Mouse (Mus musculus) liver, embryonic 16.5 days (tissue): Measurements from ENCODE around the gene Syt13. TPM values are rescaled to one million over a fixed set of nuclear protein-coding genes. Genes with fewer than 3 reads are reported as not detected.

ENCODE experiments used
- ATAC-seq: fragments of 200-750 bp; cut with Nextera tagmentation; 2 replicates; pipeline ENCODE4 v1.8.0; 2017; ENCODE audit warnings: low read depth, mild to moderate bottlenecking, moderate number of reproducible peaks, moderate library complexity
- H3K27ac ChIP-seq: fragments of 300-500 bp; sonication (generic); 2 replicates; pipeline ENCODE4 v1.5.1; 2014; ENCODE audit warnings: mild to moderate bottlenecking, low read length
- H3K27me3 ChIP-seq: fragments of 300-500 bp; sonication (generic); 2 replicates; pipeline ENCODE4 v1.6.1; 2014; ENCODE audit warnings: low read depth, low read length, mixed read lengths; ENCODE audit not compliant: control insufficient read depth, insufficient read depth
- H3K36me3 ChIP-seq: fragments of 300-500 bp; sonication (generic); 2 replicates; pipeline ENCODE4 v1.6.1; 2014; ENCODE audit warnings: mild to moderate bottlenecking; ENCODE audit not compliant: control insufficient read depth, insufficient read depth
- H3K4me1 ChIP-seq: fragments of 300-500 bp; sonication (generic); 2 replicates; pipeline ENCODE4 v1.6.1; 2014; ENCODE audit warnings: low read depth, low read length, mixed read lengths; ENCODE audit not compliant: control insufficient read depth
- H3K4me2 ChIP-seq: fragments of 300-500 bp; sonication (generic); 2 replicates; pipeline ENCODE4 v1.6.1; 2014; ENCODE audit warnings: low read depth, low read length, mixed read lengths
- H3K4me3 ChIP-seq: fragments of 300-500 bp; sonication (generic); 2 replicates; pipeline ENCODE4 v1.5.1; 2014; ENCODE audit warnings: low read depth, mild to moderate bottlenecking, low read length
- H3K9ac ChIP-seq: fragments of 300-500 bp; sonication (generic); 2 replicates; pipeline ENCODE4 v1.6.1; 2014; ENCODE audit warnings: low read depth, low read length
- H3K9me3 ChIP-seq: fragments of 300-500 bp; sonication (generic); replicated peaks from 2 replicates; pipeline ENCODE4 v1.6.1; 2016; ENCODE audit warnings: low read length; ENCODE audit not compliant: control insufficient read depth
- WGBS: fragments of 180-500 bp; shearing (Covaris S2); extraction: QIAGEN DNeasy Blood & Tissue Kit; methylation state at CpG from one replicate; pipeline ENCODE4 v1.1.7; 2014; ENCODE audit not compliant: insufficient replicate concordance; 5-methylcytosine and 5-hydroxymethylcytosine counted together
- polyA plus RNA-seq: library from polyadenylated mRNA; unstranded; fragments of >200 nt; fragmentation: Nextera tagmentation; extraction: Ambion mirVana; gene quantifications from 2 replicates; pipeline ENCODE4 v1.2.1, GENCODE M21; 2015

Gene Syt13
- polyA plus RNA-seq, 1 experiment from 2014 or later = 0.14 TPM

- peak; percentile 90 for ATAC-seq
- 20% methylated on average over 4 of the region's 4 CpGs for WGBS
Measured at GRCm38 (mm10) chr2:92983273-92983620, 68.3 kb downstream of the Syt13 start.

DNA sequence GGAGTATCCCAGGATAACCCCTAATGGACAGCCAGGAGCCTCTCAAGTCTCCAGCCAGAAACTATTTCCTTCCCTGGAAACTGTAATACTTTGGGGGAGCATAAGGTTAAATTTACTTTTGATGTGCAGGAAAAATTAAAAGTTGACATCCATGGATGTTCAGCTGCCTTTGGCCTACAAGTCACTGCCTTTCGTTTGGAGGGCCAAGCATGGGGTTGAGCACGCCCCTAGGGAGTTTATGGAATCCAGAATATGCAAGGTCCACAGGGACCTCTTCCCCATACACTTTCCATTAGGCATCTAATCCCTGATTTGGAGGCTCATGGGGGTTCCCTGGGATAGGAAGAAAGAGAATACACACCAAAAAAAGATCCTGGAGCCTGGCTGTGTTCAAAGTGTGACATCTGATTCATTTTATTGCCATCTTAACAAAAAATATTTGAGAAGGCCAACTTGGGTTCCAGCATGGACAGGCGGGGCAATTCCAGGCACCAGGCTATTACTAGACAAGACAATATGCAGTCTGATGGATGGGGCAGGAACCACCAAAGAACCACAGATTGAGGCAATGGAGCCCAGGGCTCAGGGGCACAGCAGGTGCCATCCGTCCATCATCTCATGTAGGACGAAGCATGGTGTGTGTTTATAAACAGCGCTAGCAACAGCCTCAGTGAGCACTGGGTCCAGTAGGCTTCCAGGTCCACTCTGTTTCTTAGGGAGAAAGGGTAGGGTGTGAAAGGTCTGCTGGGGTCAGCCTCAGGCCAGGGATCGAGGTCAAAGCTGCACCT, 69.6 kb downstream of the Syt13 start:
- Histone ChIP-seq H3K27me3 (no peaks in the 10 kb centered on the region), H3K9ac (no peak overlapping the region), H3K4me3 (no peak overlapping the region), H3K36me3 (no peaks in the 10 kb centered on the region), H3K4me1 (peaks cover 38% of the 10 kb centered on the region), H3K4me2 (no peak overlapping the region), H3K27ac (no peak overlapping the region), H3K9me3 (no peaks in the 10 kb centered on the region)
- no peak for ATAC-seq
- WGBS = 88% methylated on average over 7 of the region's 7 CpGs

More at GRCm38 (mm10) chr2:92983273-92983620, 68.3 kb downstream of the Syt13 start:
- Histone ChIP-seq H3K4me1 (peaks cover 38% of the 10 kb centered on the region), H3K27me3 (no peaks in the 10 kb centered on the region), H3K9me3 (no peaks in the 10 kb centered on the region), H3K4me3 (no peak overlapping the region), H3K36me3 (no peaks in the 10 kb centered on the region), H3K4me2 (peak overlapping the region; percentile 40), H3K27ac (peak overlapping the region; percentile 65), H3K9ac (0 out of 2 replicates have a peak overlapping the region, but pooled peaks have one; percentile 20)

DNA sequence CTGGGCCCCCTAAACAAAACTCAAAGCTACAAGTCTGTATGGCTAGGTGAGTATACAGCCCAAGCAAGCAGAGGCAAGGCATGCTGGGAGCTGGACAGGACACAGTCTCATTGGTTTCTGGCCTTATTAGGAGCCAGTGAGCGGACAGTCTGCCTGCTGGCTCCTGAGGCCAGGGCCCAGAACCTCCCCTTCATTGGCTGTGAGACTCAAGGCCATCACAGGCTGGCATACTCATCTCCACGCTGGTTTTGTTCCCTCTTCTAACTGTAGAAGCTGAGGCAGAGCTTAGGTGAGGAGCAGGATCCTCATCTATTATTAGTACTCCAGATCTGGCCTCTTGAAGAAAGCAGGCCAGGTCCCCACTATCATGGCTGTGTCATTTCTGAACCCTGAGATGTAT, 70.3 kb downstream of the Syt13 start:
- ATAC-seq = no peak
- Histone ChIP-seq H3K36me3 (no peaks in the 10 kb centered on the region), H3K4me3 (no peak overlapping the region), H3K4me1 (peaks cover 38% of the 10 kb centered on the region), H3K9ac (no peak overlapping the region), H3K9me3 (no peaks in the 10 kb centered on the region), H3K27ac (no peak overlapping the region), H3K27me3 (no peaks in the 10 kb centered on the region), H3K4me2 (no peak overlapping the region)
- WGBS = 72% methylated on average over 2 of the region's 2 CpGs

DNA sequence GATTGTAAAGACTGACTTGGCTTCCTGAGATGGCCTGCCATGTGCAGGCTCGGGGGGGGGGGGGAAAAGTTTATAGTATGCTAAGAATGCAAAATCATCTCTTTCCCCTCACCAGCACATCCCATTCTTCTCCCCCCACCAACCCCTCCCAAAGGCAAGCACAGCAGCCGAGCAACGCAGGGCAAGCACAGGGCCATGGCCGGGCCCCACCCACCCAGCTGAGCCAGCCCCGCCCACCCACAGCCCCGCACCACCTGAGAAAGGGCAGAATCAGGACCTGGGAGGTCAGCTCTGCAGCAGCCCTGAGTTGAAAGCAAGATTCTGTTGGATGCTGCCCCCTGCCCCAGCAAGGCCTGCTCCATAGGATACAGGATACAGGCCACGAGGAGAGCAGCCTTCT, 70.7 kb downstream of the Syt13 start:
- H3K9ac ChIP-seq = no peak overlapping the region
- H3K36me3 ChIP-seq = no peaks in the 10 kb centered on the region
- H3K27ac ChIP-seq = no peak overlapping the region
- H3K27me3 ChIP-seq = no peaks in the 10 kb centered on the region
- H3K4me2 ChIP-seq = no peak overlapping the region
- H3K4me3 ChIP-seq = no peak overlapping the region
- no peaks in the 10 kb centered on the region for H3K9me3 ChIP-seq
- peaks cover 34% of the 10 kb centered on the region for H3K4me1 ChIP-seq
- 26% methylated on average over 7 of the region's 7 CpGs for WGBS
- no peak for ATAC-seq

DNA sequence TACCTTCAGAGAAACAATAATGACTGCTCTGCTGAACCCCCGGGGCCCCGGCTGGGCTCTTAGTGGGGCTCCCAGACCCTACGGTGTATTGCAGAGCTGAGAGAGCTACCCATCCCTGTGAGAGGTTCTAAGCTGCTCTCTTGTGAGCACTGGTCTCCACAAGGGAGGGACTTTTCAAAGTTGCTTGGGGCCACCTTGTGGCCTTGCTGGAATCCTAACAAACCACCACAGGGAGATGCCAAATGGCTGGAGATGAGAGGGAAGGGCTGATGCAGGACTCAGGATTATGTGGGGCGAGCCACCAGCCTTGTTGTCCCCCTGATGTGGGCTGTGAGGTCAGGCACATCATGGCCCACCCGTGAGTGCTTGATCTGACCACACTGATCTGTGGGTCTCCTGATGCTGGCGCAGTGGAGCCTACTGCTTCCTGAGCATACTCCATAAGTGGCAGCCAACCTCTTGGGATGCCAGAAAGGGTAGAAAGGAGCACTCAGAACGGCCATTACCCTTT, 72.3 kb downstream of the Syt13 start:
- Histone ChIP-seq H3K4me1 (peaks cover 32% of the 10 kb centered on the region), H3K27me3 (no peaks in the 10 kb centered on the region), H3K4me2 (no peak overlapping the region), H3K9ac (no peak overlapping the region), H3K36me3 (no peaks in the 10 kb centered on the region), H3K4me3 (no peak overlapping the region), H3K27ac (no peak overlapping the region), H3K9me3 (no peaks in the 10 kb centered on the region)
- WGBS = 75% methylated on average over 7 of the region's 7 CpGs
- no peak for ATAC-seq

- Histone ChIP-seq H3K9me3 (no peaks in the 10 kb centered on the region), H3K4me2 (no peak overlapping the region), H3K4me3 (no peak overlapping the region), H3K4me1 (peaks cover 24% of the 10 kb centered on the region), H3K27ac (no peak overlapping the region), H3K27me3 (no peaks in the 10 kb centered on the region), H3K9ac (no peak overlapping the region), H3K36me3 (no peaks in the 10 kb centered on the region; the same call in 1 of the 2 replicates)
- WGBS = 23% methylated on average over 19 of the region's 19 CpGs
- ATAC-seq = peak; percentile 56
Measured at GRCm38 (mm10) chr2:92987901-92988631, 73.2 kb downstream of the Syt13 start.

DNA sequence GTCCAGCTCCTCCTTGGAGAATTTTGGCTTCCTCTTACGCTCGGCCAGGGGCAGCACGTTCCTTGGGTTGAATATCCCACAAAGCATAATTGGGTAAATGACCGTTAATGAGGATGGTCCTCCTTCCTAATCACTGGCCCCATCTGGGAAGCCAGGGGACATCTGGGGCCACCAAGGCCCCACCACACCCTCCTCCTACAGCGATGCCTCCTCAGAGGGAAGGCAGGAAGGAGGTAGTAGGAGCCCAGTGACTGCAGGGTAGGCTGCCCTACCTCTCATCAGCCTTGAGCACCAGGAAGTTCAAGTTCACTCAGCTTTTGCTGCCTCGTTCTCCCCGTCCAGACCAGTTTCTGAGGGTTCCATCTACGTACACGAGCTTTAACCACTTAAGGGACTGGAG, 74.7 kb downstream of the Syt13 start:
- ATAC-seq = no peak
- Histone ChIP-seq H3K9me3 (no peaks in the 10 kb centered on the region), H3K4me1 (peaks cover 14% of the 10 kb centered on the region), H3K27me3 (no peaks in the 10 kb centered on the region), H3K9ac (no peak overlapping the region), H3K36me3 (no peaks in the 10 kb centered on the region; the same call in 1 of the 2 replicates), H3K27ac (no peak overlapping the region), H3K4me2 (no peak overlapping the region), H3K4me3 (no peak overlapping the region)
- 66% methylated on average over 9 of the region's 9 CpGs for WGBS

DNA sequence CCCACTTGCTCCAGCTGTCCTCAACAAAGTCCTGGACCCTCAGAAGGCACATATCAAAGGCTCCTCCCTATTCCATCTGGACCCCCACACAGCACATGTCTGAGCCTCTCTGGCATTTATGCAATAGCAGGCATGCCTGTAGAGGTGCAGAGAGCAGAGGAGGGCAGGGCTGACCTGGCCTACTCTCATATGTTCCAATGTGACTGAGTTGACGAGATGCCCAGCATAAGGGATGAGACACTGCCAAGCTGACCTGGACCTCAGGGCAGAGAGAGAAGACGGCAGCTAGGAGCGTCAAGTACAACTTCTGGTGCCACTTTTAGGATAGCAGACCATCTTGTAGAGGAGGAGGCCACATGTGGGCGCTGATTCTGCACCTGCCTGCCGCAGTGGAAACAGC, 77.1 kb downstream of the Syt13 start:
- Histone ChIP-seq H3K27me3 (no peaks in the 10 kb centered on the region), H3K36me3 (no peaks in the 10 kb centered on the region; the same call in 1 of the 2 replicates), H3K4me3 (no peak overlapping the region), H3K4me1 (peaks cover 3% of the 10 kb centered on the region; the same call in 1 of the 2 replicates), H3K9me3 (no peaks in the 10 kb centered on the region), H3K4me2 (no peak overlapping the region), H3K27ac (no peak overlapping the region), H3K9ac (no peak overlapping the region)
- ATAC-seq = no peak
- 79% methylated on average over 5 of the region's 5 CpGs for WGBS

- Histone ChIP-seq H3K27me3 (no peaks in the 10 kb centered on the region), H3K4me3 (no peak overlapping the region), H3K4me2 (no peak overlapping the region), H3K36me3 (no peaks in the 10 kb centered on the region), H3K27ac (no peak overlapping the region), H3K9me3 (no peaks in the 10 kb centered on the region), H3K9ac (no peak overlapping the region), H3K4me1 (peaks cover 16% of the 10 kb centered on the region)
- 71% methylated on average over 4 of the region's 4 CpGs for WGBS
- no peak for ATAC-seq
Measured at GRCm38 (mm10) chr2:93005028-93005427, 90.1 kb downstream of the Syt13 start.
